Mouse (Mus musculus) heart, embryonic 13.5 days (tissue): ENCODE measurements around the gene 9430097D07Rik. TPM values are rescaled to one million over a fixed set of nuclear protein-coding genes. Genes with fewer than 3 reads are reported as not detected.

Experiments
- ATAC-seq: fragments of 200-750 bp; cut with Nextera tagmentation; 2 replicates; pipeline ENCODE4 v1.8.0; 2017; ENCODE audit warnings: moderate TSS enrichment; ENCODE audit not compliant: insufficient number of reproducible peaks, low FRiP score, low TSS enrichment; ENCODE audit errors: extremely low read depth
- H3K27ac ChIP-seq: fragments of 300-500 bp; sonication (generic); replicated peaks from 2 replicates; pipeline ENCODE4 v1.5.1; 2015; ENCODE audit warnings: moderate library complexity, mild to moderate bottlenecking, inconsistent platforms
- H3K27me3 ChIP-seq: fragments of 300-500 bp; sonication (generic); replicated peaks from 2 replicates; pipeline ENCODE4 v1.6.1; 2015; ENCODE audit warnings: mild to moderate bottlenecking, inconsistent platforms
- H3K36me3 ChIP-seq: fragments of 300-500 bp; sonication (generic); 2 replicates; pipeline ENCODE4 v1.6.1; 2015; ENCODE audit warnings: mild to moderate bottlenecking, inconsistent platforms
- H3K4me1 ChIP-seq: fragments of 300-500 bp; sonication (generic); 2 replicates; pipeline ENCODE4 v1.6.1; 2015; ENCODE audit warnings: inconsistent platforms
- H3K4me2 ChIP-seq: fragments of 300-500 bp; sonication (generic); 2 replicates; pipeline ENCODE4 v1.6.1; 2015; ENCODE audit warnings: inconsistent platforms, mild to moderate bottlenecking, moderate library complexity
- H3K4me3 ChIP-seq: fragments of 300-500 bp; sonication (generic); 2 replicates; pipeline ENCODE4 v1.5.1; 2015; ENCODE audit warnings: moderate library complexity, mild to moderate bottlenecking, inconsistent platforms
- H3K9ac ChIP-seq: fragments of 300-500 bp; sonication (generic); 2 replicates; pipeline ENCODE4 v1.6.1; 2015; ENCODE audit warnings: inconsistent platforms, mild to moderate bottlenecking, moderate library complexity
- H3K9me3 ChIP-seq: fragments of 300-500 bp; sonication (generic); 2 replicates; pipeline ENCODE4 v1.6.1; 2016; ENCODE audit warnings: inconsistent platforms
- WGBS: fragments of 180-500 bp; shearing (Covaris S2); methylation state at CpG from one replicate; pipeline ENCODE4 v1.1.7; 2015; ENCODE audit warnings: mixed read lengths; 5-methylcytosine and 5-hydroxymethylcytosine counted together
- polyA plus RNA-seq: library from polyadenylated mRNA; unstranded; fragments of >200 nt; fragmentation: Nextera tagmentation; extraction: Ambion mirVana; gene quantifications from 2 replicates; pipeline ENCODE4 v1.2.1, GENCODE M21; 2015

The 9430097D07Rik gene
- polyA plus RNA-seq, 1 experiment from 2014 or later, result 0.21 TPM

DNA sequence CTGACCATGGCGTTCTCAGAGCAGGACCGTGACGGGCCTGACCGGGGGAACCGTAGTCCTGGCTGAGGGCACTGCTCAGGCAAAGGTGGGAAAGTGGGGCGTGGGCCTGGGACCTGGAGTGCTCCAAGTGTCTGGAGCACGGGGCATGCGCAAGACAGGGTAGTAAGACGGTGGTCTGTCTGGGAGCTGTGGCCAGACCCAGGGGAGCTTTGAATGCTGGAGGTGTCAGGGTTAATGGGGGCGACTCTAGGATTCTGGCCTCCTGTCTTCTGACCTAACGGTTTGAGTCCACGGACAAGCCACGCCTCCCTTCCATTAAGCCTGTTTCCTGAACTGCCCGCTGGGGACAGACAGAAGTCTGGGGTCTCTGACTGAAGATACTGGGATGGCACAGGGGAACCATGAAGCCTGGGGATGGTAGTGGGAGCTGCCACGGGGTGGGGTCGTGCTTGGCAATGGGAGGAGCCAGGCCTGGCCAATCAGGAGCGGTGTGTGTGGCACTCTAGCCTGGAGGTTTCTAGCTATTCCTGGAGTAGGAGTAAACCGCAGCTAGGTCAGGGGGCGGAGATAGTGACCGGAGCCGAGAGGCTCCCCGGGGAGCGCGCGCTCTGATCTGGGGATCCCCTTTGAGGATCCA lies 32.8 kb upstream of the 9430097D07Rik start:
- Histone ChIP-seq H3K4me1 (peaks cover 58% of the 10 kb centered on the region), H3K27me3 (no peaks in the 10 kb centered on the region), H3K4me3 (peak overlapping the region; percentile 84), H3K36me3 (peaks cover 13% of the 10 kb centered on the region), H3K9ac (peak overlapping the region; percentile 89), H3K9me3 (no peaks in the 10 kb centered on the region), H3K4me2 (peak overlapping the region; percentile 96), H3K27ac (peak overlapping the region; percentile 90)
- 4% methylated on average over 25 of the region's 25 CpGs for WGBS
- ATAC-seq, result peak; percentile 17

DNA sequence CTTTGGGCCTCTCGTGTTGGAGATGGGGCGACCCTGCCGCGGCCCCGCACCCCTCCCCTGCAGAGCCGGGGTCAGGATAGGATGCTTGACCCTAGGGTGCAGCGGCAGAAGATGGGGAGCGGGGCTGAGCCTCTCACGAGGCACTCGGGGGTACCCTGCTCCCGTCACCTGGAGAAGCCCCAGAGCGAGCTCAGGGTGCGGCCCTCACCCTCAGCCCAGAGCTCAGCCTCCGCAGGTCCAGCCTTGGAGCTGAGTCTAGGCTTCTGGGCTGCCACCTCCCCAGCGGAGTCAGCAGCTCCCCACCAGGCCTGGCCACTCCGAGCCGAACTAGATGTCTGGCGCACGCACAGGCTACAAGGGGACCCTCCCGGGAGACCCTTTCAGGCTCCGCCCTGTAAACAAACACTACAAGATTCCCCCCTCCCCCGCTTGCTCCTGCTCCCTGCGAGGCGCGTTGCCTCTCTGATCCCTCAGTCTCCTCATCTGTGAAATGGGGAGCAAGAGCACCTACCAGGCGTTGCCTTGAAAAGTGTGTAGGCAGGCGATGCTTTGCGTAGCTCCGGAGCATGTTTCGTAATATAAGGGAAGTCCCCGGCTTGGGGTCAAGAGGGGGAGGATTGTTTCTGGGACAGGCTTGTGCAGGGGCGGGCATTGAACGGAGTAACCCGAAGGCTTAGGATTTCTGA lies 31.9 kb upstream of the 9430097D07Rik start:
- H3K4me1 ChIP-seq, result peaks cover 58% of the 10 kb centered on the region
- no peaks in the 10 kb centered on the region for H3K9me3 ChIP-seq
- peak overlapping the region; percentile 89 for H3K9ac ChIP-seq
- H3K27me3 ChIP-seq, result no peaks in the 10 kb centered on the region
- H3K27ac ChIP-seq, result peak overlapping the region; percentile 90
- H3K4me3 ChIP-seq, result peak overlapping the region; percentile 84
- peaks cover 4% of the 10 kb centered on the region for H3K36me3 ChIP-seq
- 5% methylated on average over 34 of the region's 34 CpGs for WGBS
- H3K4me2 ChIP-seq, result peak overlapping the region; percentile 96
- ATAC-seq, result 0 out of 2 replicates have a peak, but pooled peaks have one; percentile 3

DNA sequence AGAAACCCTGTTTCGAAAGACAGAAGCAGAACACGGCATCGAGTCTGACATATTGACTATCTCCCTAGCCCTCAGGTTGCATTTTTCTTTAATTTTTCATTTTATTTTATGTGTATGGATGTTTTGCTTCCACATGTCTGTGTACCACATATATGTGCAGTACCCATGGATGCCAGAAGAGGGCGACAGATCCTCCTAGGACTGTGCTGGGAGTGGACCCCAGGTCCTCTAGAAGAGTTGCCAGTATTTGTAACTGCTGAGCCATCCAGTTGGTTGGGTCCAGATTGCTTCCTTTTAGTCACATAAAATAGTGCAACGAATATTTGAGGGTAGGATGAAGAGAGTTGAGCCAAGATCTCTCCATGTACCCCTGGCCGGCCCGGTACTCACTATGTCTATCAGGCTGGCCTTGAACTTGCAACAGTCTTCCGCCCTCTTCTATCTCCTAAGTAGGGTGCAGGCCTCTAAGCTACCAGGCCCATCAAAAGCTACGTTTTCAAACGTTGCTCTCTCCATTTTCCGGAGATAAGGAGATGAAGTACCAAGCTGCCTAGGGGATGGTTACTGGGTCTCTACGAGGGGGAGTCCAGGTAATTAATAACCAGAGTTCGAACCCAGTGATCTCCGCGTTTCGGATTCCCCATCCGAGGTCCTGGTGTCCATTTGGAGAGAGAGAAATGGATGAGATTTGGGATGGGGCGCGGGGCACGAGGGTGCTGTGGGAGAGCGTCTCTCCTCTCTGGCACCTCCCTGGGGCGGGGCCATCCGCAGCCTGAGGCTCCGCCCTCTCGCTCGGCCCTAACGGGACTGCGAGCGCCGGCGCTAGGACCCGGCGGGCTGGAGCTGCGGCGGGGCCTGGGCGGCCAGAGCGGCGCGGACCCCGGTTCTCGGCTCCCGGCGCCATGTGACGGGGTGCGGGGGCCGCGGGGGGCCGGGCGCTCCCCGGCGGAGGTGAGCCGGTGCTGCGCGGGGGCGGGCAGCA lies 31.0 kb upstream of the 9430097D07Rik start:
- Histone ChIP-seq H3K4me1 (peaks cover 63% of the 10 kb centered on the region), H3K9ac (peak overlapping the region; percentile 89), H3K4me3 (peak overlapping the region; percentile 84), H3K4me2 (peak overlapping the region; percentile 96), H3K9me3 (no peaks in the 10 kb centered on the region), H3K27ac (peak overlapping the region; percentile 90), H3K27me3 (no peaks in the 10 kb centered on the region), H3K36me3 (no peaks in the 10 kb centered on the region)
- 13% methylated on average over 37 of the region's 55 CpGs for WGBS
- ATAC-seq, result peak; percentile 80

DNA sequence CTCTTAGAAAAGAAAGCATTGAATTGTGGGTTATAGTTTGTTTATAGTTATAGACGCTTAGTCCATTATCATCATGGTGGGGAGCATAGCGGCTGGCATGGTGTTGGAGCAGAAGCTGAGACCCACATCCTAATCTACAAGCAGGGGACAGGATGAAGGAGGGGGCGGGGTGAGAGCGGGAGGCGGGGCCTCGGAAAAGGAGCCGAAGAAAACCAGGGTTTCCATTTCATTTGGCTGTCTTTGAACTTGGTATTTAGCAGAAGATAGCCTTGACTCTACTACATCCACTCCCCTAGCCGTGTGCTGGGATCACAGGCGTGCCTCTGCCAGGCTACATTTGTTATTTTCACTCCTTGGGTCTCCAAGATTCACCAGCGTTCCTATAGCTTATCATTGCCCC lies 29.1 kb upstream of the 9430097D07Rik start:
- H3K27me3 ChIP-seq, result no peaks in the 10 kb centered on the region
- ATAC-seq, result no peak
- no peak overlapping the region for H3K27ac ChIP-seq
- H3K9ac ChIP-seq, result no peak overlapping the region
- no peak overlapping the region for H3K4me2 ChIP-seq
- no peak overlapping the region for H3K4me3 ChIP-seq
- peaks cover 52% of the 10 kb centered on the region for H3K4me1 ChIP-seq
- WGBS, result 27% methylated on average over 10 of the region's 10 CpGs
- H3K36me3 ChIP-seq, result peaks cover 5% of the 10 kb centered on the region; the same call in 1 of the 2 replicates
- H3K9me3 ChIP-seq, result no peaks in the 10 kb centered on the region

DNA sequence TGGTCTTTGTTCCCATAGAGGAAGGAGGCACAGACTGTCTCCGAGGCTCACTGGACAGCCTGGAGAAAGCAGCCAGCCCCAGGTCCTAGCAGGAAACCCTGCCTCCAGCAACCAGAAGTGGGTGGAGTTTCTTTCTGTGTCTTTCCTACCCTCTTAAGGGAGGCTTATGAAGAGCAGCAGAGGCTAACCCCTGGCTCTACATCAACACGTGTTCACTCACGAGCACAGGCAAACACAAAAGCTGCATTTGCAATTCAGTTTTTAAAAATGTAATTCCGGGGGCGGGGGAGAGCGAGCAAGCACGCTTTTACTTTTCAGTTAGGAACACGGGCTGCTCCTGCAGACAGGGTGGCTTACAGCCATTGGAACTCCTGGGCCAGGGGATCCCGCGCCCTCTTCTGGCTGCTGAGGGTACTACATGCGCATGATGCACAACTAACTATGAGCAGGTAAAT lies 27.1 kb upstream of the 9430097D07Rik start:
- H3K27ac ChIP-seq, result peak overlapping the region; percentile 49
- peak overlapping the region; percentile 65 for H3K9ac ChIP-seq
- H3K4me3 ChIP-seq, result peak overlapping the region; percentile 45
- under 1% methylated on average over 11 of the region's 11 CpGs for WGBS
- H3K9me3 ChIP-seq, result no peaks in the 10 kb centered on the region
- peaks cover 21% of the 10 kb centered on the region for H3K36me3 ChIP-seq
- peaks cover 33% of the 10 kb centered on the region for H3K4me1 ChIP-seq
- ATAC-seq, result no peak
- peak overlapping the region; percentile 67 for H3K4me2 ChIP-seq
- no peaks in the 10 kb centered on the region for H3K27me3 ChIP-seq

DNA sequence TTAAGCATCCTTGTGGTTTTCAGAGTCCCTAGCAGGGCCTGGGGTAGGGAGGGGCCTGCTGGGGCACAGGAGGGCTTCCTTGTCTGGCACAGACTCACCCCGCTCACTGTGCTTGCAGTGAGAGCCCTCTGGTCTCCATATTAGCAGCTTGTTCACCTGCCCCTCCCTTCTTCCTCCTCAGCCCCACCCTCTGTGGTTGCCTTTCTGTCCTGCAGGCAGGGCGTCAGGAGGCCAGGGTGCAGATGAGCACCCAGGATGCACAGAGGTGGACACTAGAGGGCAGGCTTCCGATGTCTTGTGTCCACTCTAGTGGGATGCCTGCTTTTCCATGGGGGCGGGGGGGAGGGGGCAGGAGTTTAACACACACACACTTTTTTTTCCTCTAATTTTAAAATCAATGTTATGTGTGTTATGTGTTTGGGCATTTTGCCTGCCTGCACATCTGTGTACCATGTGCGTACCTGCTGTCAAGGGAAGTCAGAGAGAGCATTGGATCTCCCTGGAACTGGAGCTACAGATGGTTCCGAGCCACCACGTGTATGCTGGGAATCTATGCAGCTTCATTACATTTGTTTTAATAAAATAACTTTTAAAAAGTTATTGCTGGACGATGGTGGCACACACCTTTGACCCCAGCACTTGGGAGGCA lies 26.1 kb upstream of the 9430097D07Rik start:
- no peak for ATAC-seq
- Histone ChIP-seq H3K27ac (0 out of 2 replicates have a peak overlapping the region, but pooled peaks have one; percentile 49), H3K9ac (0 out of 2 replicates have a peak overlapping the region, but pooled peaks have one; percentile 34)

DNA sequence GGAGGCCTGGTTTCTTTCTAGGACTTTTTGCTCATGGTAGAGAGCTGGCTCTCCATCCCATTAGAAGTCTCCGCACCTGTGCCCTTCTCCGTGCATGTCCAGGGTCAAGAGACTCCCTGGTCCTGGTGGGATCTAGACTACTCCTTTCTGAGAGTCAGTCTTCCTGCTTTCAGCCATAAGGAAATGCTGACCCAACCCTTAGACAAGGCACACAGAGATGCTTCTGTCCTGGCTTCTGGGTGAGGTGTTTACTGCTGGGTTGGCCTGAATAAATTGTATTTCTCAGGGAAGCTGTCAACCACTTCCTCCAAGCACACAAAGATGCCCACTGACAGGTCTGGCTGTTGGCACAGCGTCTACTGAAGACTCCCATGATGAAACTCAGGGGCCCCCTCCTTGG lies 23.9 kb upstream of the 9430097D07Rik start, which contains the start of gene St6galnac6:
TSS of gene St6galnac6 (plus strand) at position 301 of the 400 bp plus-strand sequence.
- Histone ChIP-seq H3K4me1 (peaks cover 20% of the 10 kb centered on the region), H3K27ac (no peak within 1 kb of the TSS), H3K9ac (no peak within 1 kb of the TSS; the same call in 1 of the 2 replicates), H3K9me3 (no peaks in the 10 kb centered on the region), H3K27me3 (no peaks in the 10 kb centered on the region), H3K4me2 (no peak within 1 kb of the TSS), H3K4me3 (no peak within 1 kb of the TSS), H3K36me3 (peaks cover 52% of the 10 kb centered on the region)
- ATAC-seq, result no peak
- 91% methylated on average over 3 of the region's 3 CpGs for WGBS

More for the DNA sequence above, 26.1 kb upstream of the 9430097D07Rik start:
- Histone ChIP-seq H3K9me3 (no peaks in the 10 kb centered on the region), H3K4me3 (no peak overlapping the region), H3K27me3 (no peaks in the 10 kb centered on the region), H3K4me2 (no peak overlapping the region), H3K4me1 (peaks cover 26% of the 10 kb centered on the region), H3K36me3 (peaks cover 32% of the 10 kb centered on the region)
- 43% methylated on average over 8 of the region's 8 CpGs for WGBS

DNA sequence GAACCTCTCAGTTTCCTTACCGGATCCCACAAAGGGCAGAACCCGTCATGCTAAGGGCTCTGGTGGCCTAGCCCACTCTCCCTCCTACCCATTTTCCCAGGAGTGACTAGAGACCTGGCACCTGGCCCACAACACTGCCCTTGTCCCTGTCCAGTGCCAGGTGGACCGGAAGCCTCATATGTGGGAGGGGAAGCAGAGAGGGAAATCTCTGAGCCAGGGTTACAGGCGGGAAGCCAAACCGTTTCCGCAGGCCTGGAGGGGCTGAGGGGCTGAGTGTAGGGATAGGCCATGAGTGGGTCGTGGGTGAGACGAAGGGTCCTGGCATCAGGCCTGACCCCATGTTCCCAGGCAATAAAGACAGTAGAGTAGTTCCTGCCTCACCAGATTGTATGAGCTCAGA lies 23.0 kb upstream of the 9430097D07Rik start:
- H3K4me2 ChIP-seq, result no peak overlapping the region
- peaks cover 61% of the 10 kb centered on the region for H3K36me3 ChIP-seq
- no peak overlapping the region for H3K27ac ChIP-seq
- peaks cover 20% of the 10 kb centered on the region for H3K4me1 ChIP-seq
- WGBS, result 75% methylated on average over 8 of the region's 8 CpGs
- no peak overlapping the region for H3K4me3 ChIP-seq
- no peaks in the 10 kb centered on the region for H3K9me3 ChIP-seq
- no peaks in the 10 kb centered on the region for H3K27me3 ChIP-seq
- no peak overlapping the region for H3K9ac ChIP-seq
- no peak for ATAC-seq

DNA sequence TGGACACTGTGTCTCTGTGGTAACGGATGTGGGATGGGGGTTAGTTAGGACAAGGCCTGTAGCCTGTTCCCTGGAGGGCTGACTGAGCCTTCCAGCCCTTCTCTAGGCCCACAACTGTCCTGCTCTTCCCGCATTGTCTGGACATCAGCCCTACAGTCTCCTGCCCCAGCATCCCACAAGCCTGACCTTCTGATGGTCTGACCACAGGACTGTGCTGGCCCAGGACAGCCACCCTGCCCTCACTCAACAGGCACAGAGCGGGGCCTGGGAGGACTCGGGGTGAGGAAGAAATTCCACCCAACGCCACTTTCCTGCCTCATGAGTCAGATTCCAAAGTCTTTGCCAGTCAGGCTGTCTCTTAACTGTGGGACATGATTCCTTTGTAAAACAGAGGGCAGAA lies 22.2 kb upstream of the 9430097D07Rik start:
- H3K4me1 ChIP-seq, result peaks cover 20% of the 10 kb centered on the region
- ATAC-seq, result no peak
- H3K27me3 ChIP-seq, result no peaks in the 10 kb centered on the region
- H3K36me3 ChIP-seq, result peaks cover 69% of the 10 kb centered on the region
- no peak overlapping the region for H3K4me2 ChIP-seq
- WGBS, result 85% methylated on average over 5 of the region's 5 CpGs
- no peak overlapping the region for H3K27ac ChIP-seq
- no peaks in the 10 kb centered on the region for H3K9me3 ChIP-seq
- H3K4me3 ChIP-seq, result no peak overlapping the region
- H3K9ac ChIP-seq, result no peak overlapping the region

DNA sequence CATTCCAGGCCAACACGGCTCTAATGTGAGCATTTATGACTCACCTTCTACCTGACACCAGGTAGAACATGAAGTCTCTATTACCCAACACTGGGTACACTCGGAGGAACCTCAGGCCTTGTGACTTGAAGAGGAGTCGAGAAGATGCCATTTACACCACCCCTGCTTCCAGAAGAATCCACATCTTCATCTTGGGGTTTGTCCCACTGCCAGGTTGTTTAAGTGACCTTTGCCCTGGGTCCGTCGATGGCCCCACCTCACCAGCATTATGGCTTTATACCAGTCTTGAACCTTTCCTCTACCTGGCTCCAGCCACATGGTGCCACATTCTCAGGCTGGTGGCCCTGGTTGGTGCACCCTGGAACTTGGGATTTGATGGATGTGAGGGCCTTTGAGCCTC lies 21.8 kb upstream of the 9430097D07Rik start:
- H3K27me3 ChIP-seq, result no peaks in the 10 kb centered on the region
- H3K4me3 ChIP-seq, result no peak overlapping the region
- H3K9me3 ChIP-seq, result no peaks in the 10 kb centered on the region
- 82% methylated on average over 5 of the region's 5 CpGs for WGBS
- no peak for ATAC-seq
- H3K9ac ChIP-seq, result no peak overlapping the region
- H3K4me2 ChIP-seq, result no peak overlapping the region
- H3K4me1 ChIP-seq, result peaks cover 15% of the 10 kb centered on the region
- peaks cover 72% of the 10 kb centered on the region for H3K36me3 ChIP-seq
- no peak overlapping the region for H3K27ac ChIP-seq
